Mouse (Mus musculus): ENCODE data around the gene Mypop. TPM values are rescaled to one million over a fixed set of nuclear protein-coding genes. Genes with fewer than 3 reads are reported as not detected.

The Mypop gene
- polyA plus RNA-seq, 1 experiment, result 4.0 TPM

- Histone ChIP-seq H3K9me3 (replicated peaks; ENCODE audit: control insufficient read depth, insufficient read depth, low read length, poor library complexity, severe bottlenecking) (no peaks in the 10 kb centered on the region), H3K27ac (ENCODE audit: insufficient read depth, low read length) (no peak overlapping the region), H3K36me3 (ENCODE audit: control insufficient read depth, insufficient read depth, low read length, poor library complexity, severe bottlenecking) (no peaks in the 10 kb centered on the region; the same call in 1 of the 2 replicates), H3K4me3 (ENCODE audit: low read depth, low read length) (peak overlapping the region; percentile 60), H3K4me1 (ENCODE audit: control insufficient read depth, insufficient read depth, low read length) (no peaks in the 10 kb centered on the region), H3K9ac (ENCODE audit: low read depth, poor library complexity, severe bottlenecking) (peak overlapping the region; percentile 47), H3K27me3 (ENCODE audit: control insufficient read depth, insufficient read depth, low read length, poor library complexity, severe bottlenecking) (no peaks in the 10 kb centered on the region)
- TF ChIP-seq EP300 (IDR thresholded peaks at IDR 0.05; ENCODE audit: insufficient read depth, low read depth, low read length) (no peak), POLR2A (IDR thresholded peaks at IDR 0.05; ENCODE audit: insufficient read depth, low read length) (no peak), CTCF (IDR thresholded peaks at IDR 0.05; ENCODE audit: low read depth, low read length) (no peak)
These were observed 732 bp downstream of the Mypop start for GRCm38 (mm10) chr7:18991660-18992293.

- Histone ChIP-seq H3K4me3 (ENCODE audit: low read depth, low read length) (peak overlapping the region; percentile 60), H3K4me1 (ENCODE audit: control insufficient read depth, insufficient read depth, low read length) (no peaks in the 10 kb centered on the region), H3K27me3 (ENCODE audit: control insufficient read depth, insufficient read depth, low read length, poor library complexity, severe bottlenecking) (no peaks in the 10 kb centered on the region), H3K9me3 (replicated peaks; ENCODE audit: control insufficient read depth, insufficient read depth, low read length, poor library complexity, severe bottlenecking) (no peaks in the 10 kb centered on the region), H3K27ac (ENCODE audit: insufficient read depth, low read length) (no peak overlapping the region), H3K9ac (ENCODE audit: low read depth, poor library complexity, severe bottlenecking) (peak overlapping the region; percentile 47), H3K36me3 (ENCODE audit: control insufficient read depth, insufficient read depth, low read length, poor library complexity, severe bottlenecking) (no peaks in the 10 kb centered on the region; the same call in 1 of the 2 replicates)
- TF ChIP-seq CTCF (IDR thresholded peaks at IDR 0.05; ENCODE audit: low read depth, low read length), result no peak
- TF ChIP-seq POLR2A (IDR thresholded peaks at IDR 0.05; ENCODE audit: insufficient read depth, low read length), result no peak
- no peak for TF ChIP-seq EP300 (IDR thresholded peaks at IDR 0.05; ENCODE audit: insufficient read depth, low read depth, low read length)
These were observed 1.2 kb downstream of the Mypop start for GRCm38 (mm10) chr7:18992294-18992675.

- Histone ChIP-seq H3K27ac (ENCODE audit: insufficient read depth, low read length) (no peak overlapping the region), H3K4me3 (ENCODE audit: low read depth, low read length) (no peak overlapping the region), H3K36me3 (ENCODE audit: control insufficient read depth, insufficient read depth, low read length, poor library complexity, severe bottlenecking) (no peaks in the 10 kb centered on the region; the same call in 1 of the 2 replicates), H3K9ac (ENCODE audit: low read depth, poor library complexity, severe bottlenecking) (no peak overlapping the region), H3K4me1 (ENCODE audit: control insufficient read depth, insufficient read depth, low read length) (no peaks in the 10 kb centered on the region), H3K9me3 (replicated peaks; ENCODE audit: control insufficient read depth, insufficient read depth, low read length, poor library complexity, severe bottlenecking) (no peaks in the 10 kb centered on the region), H3K27me3 (ENCODE audit: control insufficient read depth, insufficient read depth, low read length, poor library complexity, severe bottlenecking) (no peaks in the 10 kb centered on the region)
- no peak for TF ChIP-seq POLR2A (IDR thresholded peaks at IDR 0.05; ENCODE audit: insufficient read depth, low read length)
- TF ChIP-seq EP300 (IDR thresholded peaks at IDR 0.05; ENCODE audit: insufficient read depth, low read depth, low read length), result no peak
- TF ChIP-seq CTCF (IDR thresholded peaks at IDR 0.05; ENCODE audit: low read depth, low read length), result no peak
These were observed 2.0 kb downstream of the Mypop start for GRCm38 (mm10) chr7:18993036-18993435.

DNA sequence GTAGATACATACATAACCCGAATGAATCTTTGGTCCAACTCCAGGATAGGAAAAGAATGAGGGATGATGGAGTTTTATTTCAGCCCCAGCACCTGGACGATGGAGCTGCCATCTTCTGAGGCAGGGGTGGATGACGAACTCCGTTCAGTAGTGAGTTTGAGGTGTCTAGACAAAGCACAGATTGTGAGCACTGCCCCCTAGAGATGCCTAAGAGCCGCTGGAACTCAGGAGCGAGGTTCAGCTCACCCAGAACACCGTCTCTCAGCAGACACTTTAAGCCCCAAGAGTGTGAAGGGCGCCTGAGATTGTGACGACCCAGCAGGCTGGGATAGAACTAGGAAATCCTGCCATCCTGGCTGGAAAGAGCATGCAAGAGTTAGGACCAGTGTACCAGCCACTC, 7.8 kb downstream of the Mypop start:
- no peaks in the 10 kb centered on the region for H3K9me3 ChIP-seq (replicated peaks; ENCODE audit: control insufficient read depth, insufficient read depth, low read length, poor library complexity, severe bottlenecking)
- H3K36me3 ChIP-seq (ENCODE audit: control insufficient read depth, insufficient read depth, low read length, poor library complexity, severe bottlenecking), result no peaks in the 10 kb centered on the region; the same call in 1 of the 2 replicates
- H3K27me3 ChIP-seq (ENCODE audit: control insufficient read depth, insufficient read depth, low read length, poor library complexity, severe bottlenecking), result no peaks in the 10 kb centered on the region
- H3K4me1 ChIP-seq (ENCODE audit: control insufficient read depth, insufficient read depth, low read length), result peaks cover 2% of the 10 kb centered on the region
- no peak overlapping the region for H3K9ac ChIP-seq (ENCODE audit: low read depth, poor library complexity, severe bottlenecking)
- no peak for TF ChIP-seq EP300 (IDR thresholded peaks at IDR 0.05; ENCODE audit: insufficient read depth, low read depth, low read length)
- TF ChIP-seq POLR2A (IDR thresholded peaks at IDR 0.05; ENCODE audit: insufficient read depth, low read length), result no peak
- peak; percentile 55 for TF ChIP-seq CTCF (IDR thresholded peaks at IDR 0.05; ENCODE audit: low read depth, low read length)
- no peak overlapping the region for H3K27ac ChIP-seq (ENCODE audit: insufficient read depth, low read length)
- H3K4me3 ChIP-seq (ENCODE audit: low read depth, low read length), result no peak overlapping the region

DNA sequence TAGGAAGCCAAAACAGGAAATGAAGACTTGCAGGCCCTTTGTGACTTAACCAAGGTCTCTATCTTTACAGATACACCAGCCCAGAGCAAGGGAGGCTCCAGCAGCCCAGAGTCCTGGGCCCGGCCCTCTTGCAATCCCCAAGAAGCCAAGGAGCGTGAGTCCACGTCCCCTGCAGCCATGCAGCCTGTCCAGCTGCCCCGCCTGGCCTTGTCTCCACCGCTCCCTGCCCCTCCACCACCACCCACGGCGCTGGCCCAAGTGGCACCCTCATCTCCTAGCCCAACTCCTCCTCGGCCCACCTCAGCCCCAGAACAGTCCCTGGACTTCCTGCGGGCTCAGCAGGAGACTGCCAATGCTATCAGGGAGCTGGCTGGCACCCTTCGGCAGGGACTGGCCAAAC, 9.4 kb downstream of the Mypop start:
- peak overlapping the region; percentile 33 for H3K4me3 ChIP-seq (ENCODE audit: low read depth, low read length)
- H3K9me3 ChIP-seq (replicated peaks; ENCODE audit: control insufficient read depth, insufficient read depth, low read length, poor library complexity, severe bottlenecking), result no peaks in the 10 kb centered on the region
- H3K27me3 ChIP-seq (ENCODE audit: control insufficient read depth, insufficient read depth, low read length, poor library complexity, severe bottlenecking), result no peaks in the 10 kb centered on the region
- no peak for TF ChIP-seq EP300 (IDR thresholded peaks at IDR 0.05; ENCODE audit: insufficient read depth, low read depth, low read length)
- no peak for TF ChIP-seq POLR2A (IDR thresholded peaks at IDR 0.05; ENCODE audit: insufficient read depth, low read length)
- TF ChIP-seq CTCF (IDR thresholded peaks at IDR 0.05; ENCODE audit: low read depth, low read length), result no peak
- peaks cover 2% of the 10 kb centered on the region for H3K4me1 ChIP-seq (ENCODE audit: control insufficient read depth, insufficient read depth, low read length)
- H3K27ac ChIP-seq (ENCODE audit: insufficient read depth, low read length), result no peak overlapping the region
- peak overlapping the region; percentile 64 for H3K9ac ChIP-seq (ENCODE audit: low read depth, poor library complexity, severe bottlenecking)
- peaks cover 1% of the 10 kb centered on the region for H3K36me3 ChIP-seq (ENCODE audit: control insufficient read depth, insufficient read depth, low read length, poor library complexity, severe bottlenecking)

- H3K4me3 ChIP-seq (ENCODE audit: low read depth, low read length), result peak overlapping the region; percentile 8
- H3K27me3 ChIP-seq (ENCODE audit: control insufficient read depth, insufficient read depth, low read length, poor library complexity, severe bottlenecking), result no peaks in the 10 kb centered on the region
- peak overlapping the region; percentile 64 for H3K9ac ChIP-seq (ENCODE audit: low read depth, poor library complexity, severe bottlenecking)
- no peaks in the 10 kb centered on the region for H3K9me3 ChIP-seq (replicated peaks; ENCODE audit: control insufficient read depth, insufficient read depth, low read length, poor library complexity, severe bottlenecking)
- H3K4me1 ChIP-seq (ENCODE audit: control insufficient read depth, insufficient read depth, low read length), result peaks cover 2% of the 10 kb centered on the region
- peaks cover 5% of the 10 kb centered on the region; the same call in 1 of the 2 replicates for H3K36me3 ChIP-seq (ENCODE audit: control insufficient read depth, insufficient read depth, low read length, poor library complexity, severe bottlenecking)
- TF ChIP-seq CTCF (IDR thresholded peaks at IDR 0.05; ENCODE audit: low read depth, low read length) (no peak), POLR2A (IDR thresholded peaks at IDR 0.05; ENCODE audit: insufficient read depth, low read length) (peak; percentile 57)
- H3K27ac ChIP-seq (ENCODE audit: insufficient read depth, low read length), result peak overlapping the region; percentile 41
These were observed 10.2 kb downstream of the Mypop start for GRCm38 (mm10) chr7:19001066-19001806.
